Mouse (Mus musculus) heart, embryonic 16.5 days (tissue): ENCODE results near the gene Shb. TPM values are rescaled to one million over a fixed set of nuclear protein-coding genes. Genes with fewer than 3 reads are reported as not detected.

ENCODE experiments used
- ATAC-seq: fragments of 200-750 bp; cut with Nextera tagmentation; replicated peaks from 2 replicates; pipeline ENCODE4 v1.8.0; 2017; ENCODE audit warnings: moderate number of reproducible peaks; ENCODE audit not compliant: insufficient read depth, low FRiP score; ENCODE audit errors: extremely low read depth
- H3K27ac ChIP-seq: fragments of 300-500 bp; sonication (generic); 2 replicates; pipeline ENCODE4 v1.5.1; 2014; ENCODE audit warnings: mild to moderate bottlenecking, low read length, control low read depth, moderate library complexity
- H3K27me3 ChIP-seq: fragments of 300-500 bp; sonication (generic); 2 replicates; pipeline ENCODE4 v1.6.1; 2014; ENCODE audit warnings: low read length, mixed read lengths; ENCODE audit not compliant: control insufficient read depth, insufficient read depth
- H3K36me3 ChIP-seq: fragments of 300-500 bp; sonication (generic); 2 replicates; pipeline ENCODE4 v1.6.1; 2014; ENCODE audit not compliant: control insufficient read depth, insufficient read depth
- H3K4me1 ChIP-seq: fragments of 300-500 bp; sonication (generic); 2 replicates; pipeline ENCODE4 v1.6.1; 2014; ENCODE audit warnings: low read length, mixed read lengths; ENCODE audit not compliant: control insufficient read depth, insufficient read depth
- H3K4me2 ChIP-seq: fragments of 300-500 bp; sonication (generic); 2 replicates; pipeline ENCODE4 v1.6.1; 2014; ENCODE audit warnings: low read depth, mild to moderate bottlenecking, control low read depth, low read length
- H3K4me3 ChIP-seq: fragments of 300-500 bp; sonication (generic); 2 replicates; pipeline ENCODE4 v1.5.1; 2014; ENCODE audit warnings: mild to moderate bottlenecking, control low read depth, low read length
- H3K9ac ChIP-seq: fragments of 300-500 bp; sonication (generic); 2 replicates; pipeline ENCODE4 v1.6.1; 2014; ENCODE audit warnings: low read length, control low read depth
- H3K9me3 ChIP-seq: fragments of 300-500 bp; sonication (generic); replicated peaks from 2 replicates; pipeline ENCODE4 v1.6.1; 2016; ENCODE audit warnings: low read length; ENCODE audit not compliant: control insufficient read depth
- WGBS: fragments of 180-500 bp; shearing (Covaris S2); extraction: QIAGEN DNeasy Blood & Tissue Kit; methylation state at CpG from one replicate; pipeline ENCODE4 v1.1.7; 2014; 5-methylcytosine and 5-hydroxymethylcytosine counted together
- polyA plus RNA-seq: library from polyadenylated mRNA; unstranded; fragments of >200 nt; fragmentation: Nextera tagmentation; extraction: Ambion mirVana; gene quantifications from 2 replicates; pipeline ENCODE4 v1.2.1, GENCODE M21; 2015

Gene Shb
- polyA plus RNA-seq, 1 experiment from 2014 or later: 7.6 TPM

GRCm38 (mm10) chr4:45436383-45436913 is 95.8 kb downstream of the Shb start:
- Histone ChIP-seq H3K9me3 (no peaks in the 10 kb centered on the region), H3K4me1 (peaks cover 41% of the 10 kb centered on the region), H3K36me3 (0 out of 2 replicates have a peak, but pooled peaks cover 2% of the 10 kb centered on the region), H3K27ac (no peak overlapping the region), H3K4me2 (no peak overlapping the region), H3K27me3 (no peaks in the 10 kb centered on the region), H3K9ac (no peak overlapping the region), H3K4me3 (no peak overlapping the region)
- no peak for ATAC-seq
- 49% methylated on average over 7 of the region's 7 CpGs for WGBS

- Histone ChIP-seq H3K27ac (peak overlapping the region; percentile 12), H3K4me1 (peaks cover 38% of the 10 kb centered on the region)
- ATAC-seq: no peak
Measured at GRCm38 (mm10) chr4:45435899-45436298, 96.4 kb downstream of the Shb start.

GRCm38 (mm10) chr4:45434681-45435080 is 97.6 kb downstream of the Shb start:
- H3K27ac ChIP-seq: no peak overlapping the region; the same call in 1 of the 2 replicates
- no peak overlapping the region for H3K9ac ChIP-seq
- H3K4me2 ChIP-seq: no peak overlapping the region
- peaks cover 32% of the 10 kb centered on the region for H3K4me1 ChIP-seq
- ATAC-seq: no peak
- H3K36me3 ChIP-seq: 0 out of 2 replicates have a peak, but pooled peaks cover 2% of the 10 kb centered on the region
- no peaks in the 10 kb centered on the region for H3K27me3 ChIP-seq
- H3K9me3 ChIP-seq: no peaks in the 10 kb centered on the region
- H3K4me3 ChIP-seq: no peak overlapping the region
- 76% methylated on average over 4 of the region's 4 CpGs for WGBS

More at GRCm38 (mm10) chr4:45435899-45436298, 96.4 kb downstream of the Shb start:
- Histone ChIP-seq H3K9me3 (no peaks in the 10 kb centered on the region), H3K9ac (no peak overlapping the region; the same call in 1 of the 2 replicates), H3K27me3 (no peaks in the 10 kb centered on the region), H3K36me3 (0 out of 2 replicates have a peak, but pooled peaks cover 2% of the 10 kb centered on the region), H3K4me3 (no peak overlapping the region), H3K4me2 (no peak overlapping the region)
- 55% methylated on average over 2 of the region's 2 CpGs for WGBS

GRCm38 (mm10) chr4:45434071-45434470 is 98.2 kb downstream of the Shb start:
- peaks cover 28% of the 10 kb centered on the region for H3K4me1 ChIP-seq
- H3K4me2 ChIP-seq: no peak overlapping the region
- H3K9me3 ChIP-seq: no peaks in the 10 kb centered on the region
- 84% methylated on average over 12 of the region's 12 CpGs for WGBS
- H3K27me3 ChIP-seq: no peaks in the 10 kb centered on the region
- no peak overlapping the region for H3K4me3 ChIP-seq
- no peak overlapping the region for H3K9ac ChIP-seq
- ATAC-seq: no peak
- no peak overlapping the region for H3K27ac ChIP-seq
- H3K36me3 ChIP-seq: no peaks in the 10 kb centered on the region

GRCm38 (mm10) chr4:45431806-45432205 is 100.5 kb downstream of the Shb start:
- no peaks in the 10 kb centered on the region for H3K9me3 ChIP-seq
- no peak overlapping the region for H3K4me2 ChIP-seq
- no peaks in the 10 kb centered on the region for H3K36me3 ChIP-seq
- no peak for ATAC-seq
- no peak overlapping the region for H3K27ac ChIP-seq
- 83% methylated on average over 3 of the region's 3 CpGs for WGBS
- no peak overlapping the region for H3K4me3 ChIP-seq
- peaks cover 28% of the 10 kb centered on the region for H3K4me1 ChIP-seq
- H3K9ac ChIP-seq: no peak overlapping the region
- no peaks in the 10 kb centered on the region for H3K27me3 ChIP-seq

GRCm38 (mm10) chr4:45431316-45431715 is 101.0 kb downstream of the Shb start:
- no peaks in the 10 kb centered on the region for H3K36me3 ChIP-seq
- WGBS: 82% methylated on average over 3 of the region's 3 CpGs
- no peak overlapping the region for H3K27ac ChIP-seq
- H3K9me3 ChIP-seq: no peaks in the 10 kb centered on the region
- H3K4me3 ChIP-seq: no peak overlapping the region
- H3K4me1 ChIP-seq: peaks cover 24% of the 10 kb centered on the region
- ATAC-seq: no peak
- no peak overlapping the region for H3K9ac ChIP-seq
- H3K4me2 ChIP-seq: no peak overlapping the region
- H3K27me3 ChIP-seq: no peaks in the 10 kb centered on the region

GRCm38 (mm10) chr4:45429451-45429850 is 102.8 kb downstream of the Shb start:
- ATAC-seq: no peak
- no peak overlapping the region for H3K27ac ChIP-seq
- WGBS: 83% methylated on average over 7 of the region's 7 CpGs

GRCm38 (mm10) chr4:45426724-45427457 is 105.4 kb downstream of the Shb start:
- Histone ChIP-seq H3K36me3 (peaks cover 6% of the 10 kb centered on the region; the same call in 1 of the 2 replicates), H3K9me3 (no peaks in the 10 kb centered on the region), H3K4me1 (peaks cover 14% of the 10 kb centered on the region), H3K9ac (no peak overlapping the region), H3K4me2 (no peak overlapping the region), H3K27me3 (no peaks in the 10 kb centered on the region), H3K4me3 (no peak overlapping the region), H3K27ac (no peak overlapping the region)
- 77% methylated on average over 13 of the region's 13 CpGs for WGBS
- ATAC-seq: no peak

More at GRCm38 (mm10) chr4:45429451-45429850, 102.8 kb downstream of the Shb start:
- Histone ChIP-seq H3K9ac (no peak overlapping the region), H3K27me3 (no peaks in the 10 kb centered on the region), H3K4me1 (peaks cover 6% of the 10 kb centered on the region), H3K4me3 (no peak overlapping the region), H3K4me2 (no peak overlapping the region), H3K36me3 (no peaks in the 10 kb centered on the region), H3K9me3 (no peaks in the 10 kb centered on the region)

- Histone ChIP-seq H3K9me3 (no peaks in the 10 kb centered on the region), H3K4me3 (no peak overlapping the region), H3K36me3 (peaks cover 6% of the 10 kb centered on the region; the same call in 1 of the 2 replicates), H3K4me1 (peaks cover 28% of the 10 kb centered on the region), H3K27me3 (no peaks in the 10 kb centered on the region), H3K4me2 (no peak overlapping the region), H3K27ac (peak overlapping the region; percentile 10), H3K9ac (no peak overlapping the region)
- 37% methylated on average over 8 of the region's 8 CpGs for WGBS
- no peak for ATAC-seq
Measured at GRCm38 (mm10) chr4:45423406-45423805, 108.9 kb downstream of the Shb start.
